Mouse (Mus musculus) left cerebral cortex, adult 2 months (tissue): ENCODE data around the gene Ntf5. TPM values are rescaled to one million over a fixed set of nuclear protein-coding genes. Genes with fewer than 3 reads are reported as not detected.

Experiments
- DNase-seq, 2 experiments: peaks; one replicate each; pipeline ENCODE4 v3.0.0; 2021 to 2022; ENCODE audit warnings: low spot score in 2 of 2, mixed read lengths in 1 of 2; ENCODE audit errors: extremely low spot score in 1 of 2
- H3K27ac ChIP-seq: fragments of 200-600 bp; 2 replicates; pipeline ENCODE4 v1.8.1; 2022
- H3K4me3 ChIP-seq: fragments of 200-600 bp; 2 replicates; pipeline ENCODE4 v1.8.1; 2022
- CTCF ChIP-seq: fragments of 200-600 bp; IDR thresholded peaks from 2 replicates; pipeline ENCODE4 v1.8.1; 2022; ENCODE audit warnings: antibody characterized with exemption, mild to moderate bottlenecking, moderate library complexity
- intact Hi-C: fragments of 180-260 bp; cut with DNase I; formaldehyde crosslinking; loops from one replicate; pipeline ENCODE4 v1.15.1; 2025
- long read RNA-seq, 2 experiments: library from polyadenylated mRNA; stranded (forward); transcript quantifications; one replicate each; pipeline ENCODE4 v2.0.0; 2021; ENCODE audit warnings: borderline mapping rate in 2 of 2
- total RNA-seq, 2 experiments: library from RNA; stranded (reverse); gene quantifications; 2 replicates each; pipeline ENCODE4 v1.2.3; 2021

The Ntf5 gene
- total RNA-seq = not detected
- long read RNA-seq, experiment 1 = 0 reads
- long read RNA-seq, experiment 2 = 0 reads

DNA sequence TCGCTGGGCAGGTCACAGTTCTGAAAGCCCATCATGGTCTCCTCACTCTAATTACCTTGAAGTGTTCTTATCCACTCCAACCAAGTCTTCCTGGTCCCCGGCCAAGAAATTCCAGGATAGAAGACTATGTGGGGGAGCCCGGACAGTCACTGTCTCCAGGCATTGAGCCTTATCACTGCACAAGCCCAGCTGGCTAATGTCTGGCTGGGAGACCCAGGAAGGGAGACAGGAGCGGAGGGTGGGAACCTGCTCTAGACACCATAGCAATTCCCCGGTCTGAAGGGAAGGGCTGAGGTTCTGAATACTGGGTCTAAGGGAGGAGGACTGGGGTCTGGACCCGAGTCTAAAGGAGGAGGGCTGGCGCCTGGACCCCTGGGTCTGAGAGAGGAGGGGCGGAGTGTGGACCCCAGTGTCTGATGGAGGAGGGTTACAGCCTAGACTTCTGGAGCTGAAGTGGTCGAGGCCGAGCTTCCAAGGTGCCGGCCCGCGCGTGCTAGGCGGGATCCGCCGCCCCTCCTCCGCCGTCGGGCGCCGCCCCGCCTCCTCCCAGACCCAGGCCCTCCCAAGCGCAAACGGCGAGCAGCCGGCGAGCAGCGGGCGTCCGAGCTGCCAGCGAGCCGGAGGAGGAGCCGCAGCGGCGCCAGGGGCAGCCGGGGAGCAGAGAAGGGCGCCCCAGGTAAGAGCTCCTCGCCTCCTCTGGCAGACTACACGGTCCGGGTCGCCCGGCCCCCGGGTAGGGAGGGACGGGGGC, at the start of gene Ntf5:
Gene Ntf5 (plus strand): TSS at position 583 of the 751 bp plus-strand sequence.
- DNase-seq = no peak
- Histone ChIP-seq H3K27ac (no peak within 1 kb of the TSS), H3K4me3 (peak within 1 kb of the TSS; percentile 34)
- TF ChIP-seq CTCF = no peak
- intact Hi-C loops = no loop called here

DNA sequence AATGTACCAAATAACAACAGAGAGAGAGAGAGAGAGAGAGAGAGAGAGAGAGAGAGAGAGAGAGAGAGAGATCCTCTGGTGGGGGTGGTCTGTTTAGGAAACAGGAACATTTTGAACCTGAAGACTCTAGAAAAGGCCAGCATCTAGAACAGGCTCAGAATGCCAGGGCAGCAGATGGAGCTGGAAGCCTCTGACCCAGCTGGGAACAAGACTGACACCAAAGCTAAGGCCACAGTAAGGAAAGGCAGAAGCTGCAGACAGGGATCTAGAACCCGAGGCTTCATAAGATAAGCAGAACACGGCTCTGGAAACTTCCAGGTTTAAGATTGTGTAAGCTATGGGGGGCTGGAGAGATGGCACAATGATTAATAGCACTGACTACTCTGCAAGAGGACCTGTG, 49.5 kb upstream of the Ntf5 start:
- intact Hi-C loops = loop anchor here (5.0 kb wide), 1 partner anchor 57 kb away; no protein-coding TSS in a partner anchor
- DNase-seq = no peak
- no peak overlapping the region for H3K27ac ChIP-seq
- no peak overlapping the region for H3K4me3 ChIP-seq
- no peak for TF ChIP-seq CTCF

DNA sequence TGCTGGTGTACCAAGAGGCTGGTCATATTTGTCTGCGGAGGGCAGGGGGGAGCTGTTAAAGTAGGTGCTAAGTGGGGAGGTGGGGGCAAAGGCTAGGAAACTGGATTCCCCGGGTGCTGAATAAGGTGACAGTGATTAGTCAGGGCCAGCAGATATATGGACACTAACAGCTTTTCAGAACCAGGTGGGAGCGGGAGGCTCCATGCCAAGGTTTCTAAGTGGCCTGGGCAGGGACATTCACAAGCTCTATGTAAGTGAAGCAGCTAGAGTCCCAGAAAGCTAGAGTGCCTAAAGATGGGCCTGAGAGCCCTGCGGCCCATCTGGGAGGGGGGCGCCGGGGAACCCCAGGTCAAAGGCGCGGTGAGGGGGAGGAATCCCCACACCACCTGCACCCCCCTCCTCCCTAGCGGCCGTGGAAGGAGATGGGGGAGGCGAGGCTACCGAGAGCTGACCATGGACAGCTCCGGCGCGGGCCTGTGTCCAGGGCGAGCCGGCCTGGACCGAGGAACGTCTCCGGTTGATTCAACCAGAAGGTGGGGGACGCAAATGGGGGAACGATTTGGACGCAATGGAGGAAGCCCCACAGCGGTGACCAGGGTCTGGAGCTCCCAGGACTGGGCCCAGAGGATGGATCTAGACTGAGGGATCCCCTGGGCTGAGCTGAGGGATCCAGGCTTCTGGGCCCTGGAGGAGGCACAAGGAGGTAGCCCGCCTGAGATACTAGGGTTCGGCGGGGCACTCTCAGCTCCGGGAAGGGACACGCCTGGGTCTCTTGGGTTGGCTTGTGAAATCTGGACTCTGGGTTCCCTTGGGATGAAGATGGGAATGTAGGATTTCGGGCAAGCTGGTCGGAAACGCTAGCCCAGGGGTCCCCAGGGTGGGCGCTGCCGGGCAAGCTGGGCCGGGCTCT, 47.5 kb upstream of the Ntf5 start:
- peak overlapping the region; percentile 84 for H3K4me3 ChIP-seq
- TF ChIP-seq CTCF = no peak; the same call in 1 of the 2 replicates
- intact Hi-C loops = no loop called here
- DNase-seq = peak in 1 of 2 experiments; percentile 41
- peak overlapping the region; percentile 97 for H3K27ac ChIP-seq

- no peak for DNase-seq
- TF ChIP-seq CTCF = no peak
- Histone ChIP-seq H3K27ac (peak within 1 kb of the TSS; percentile 97), H3K4me3 (peak within 1 kb of the TSS; percentile 84)
- intact Hi-C loops = no loop called here
Observed at GRCm38 (mm10) chr7:45366652-45367019, 46.9 kb upstream of the Ntf5 start, which contains the start of gene Ppfia3. Gene Ppfia3, minus strand, starts transcription at chr7:45367019.

GRCm38 (mm10) chr7:45367020-45367880, 46.2 kb upstream of the Ntf5 start:
- peak; percentile 98 to 99 for DNase-seq
- intact Hi-C loops = no loop called here
- peak overlapping the region; percentile 84 for H3K4me3 ChIP-seq
- peak; percentile 85 for TF ChIP-seq CTCF
- H3K27ac ChIP-seq = peak overlapping the region; percentile 97

GRCm38 (mm10) chr7:45368178-45368577, 45.3 kb upstream of the Ntf5 start:
- H3K27ac ChIP-seq = peak overlapping the region; percentile 97
- peak overlapping the region; percentile 84 for H3K4me3 ChIP-seq
- no peak for TF ChIP-seq CTCF
- DNase-seq = no peak
- intact Hi-C loops = no loop called here

GRCm38 (mm10) chr7:45369022-45369745, 44.3 kb upstream of the Ntf5 start:
- no peak for TF ChIP-seq CTCF
- intact Hi-C loops = no loop called here
- H3K27ac ChIP-seq = peak overlapping the region; percentile 97
- DNase-seq = no peak
- peak overlapping the region; percentile 84 for H3K4me3 ChIP-seq

- peak in 1 of 2 experiments; percentile 37 for DNase-seq
- intact Hi-C loops = no loop called here
- peak overlapping the region; percentile 84 for H3K4me3 ChIP-seq
- TF ChIP-seq CTCF = no peak
- H3K27ac ChIP-seq = peak overlapping the region; percentile 97
Observed at GRCm38 (mm10) chr7:45369836-45370474, 43.5 kb upstream of the Ntf5 start.

DNA sequence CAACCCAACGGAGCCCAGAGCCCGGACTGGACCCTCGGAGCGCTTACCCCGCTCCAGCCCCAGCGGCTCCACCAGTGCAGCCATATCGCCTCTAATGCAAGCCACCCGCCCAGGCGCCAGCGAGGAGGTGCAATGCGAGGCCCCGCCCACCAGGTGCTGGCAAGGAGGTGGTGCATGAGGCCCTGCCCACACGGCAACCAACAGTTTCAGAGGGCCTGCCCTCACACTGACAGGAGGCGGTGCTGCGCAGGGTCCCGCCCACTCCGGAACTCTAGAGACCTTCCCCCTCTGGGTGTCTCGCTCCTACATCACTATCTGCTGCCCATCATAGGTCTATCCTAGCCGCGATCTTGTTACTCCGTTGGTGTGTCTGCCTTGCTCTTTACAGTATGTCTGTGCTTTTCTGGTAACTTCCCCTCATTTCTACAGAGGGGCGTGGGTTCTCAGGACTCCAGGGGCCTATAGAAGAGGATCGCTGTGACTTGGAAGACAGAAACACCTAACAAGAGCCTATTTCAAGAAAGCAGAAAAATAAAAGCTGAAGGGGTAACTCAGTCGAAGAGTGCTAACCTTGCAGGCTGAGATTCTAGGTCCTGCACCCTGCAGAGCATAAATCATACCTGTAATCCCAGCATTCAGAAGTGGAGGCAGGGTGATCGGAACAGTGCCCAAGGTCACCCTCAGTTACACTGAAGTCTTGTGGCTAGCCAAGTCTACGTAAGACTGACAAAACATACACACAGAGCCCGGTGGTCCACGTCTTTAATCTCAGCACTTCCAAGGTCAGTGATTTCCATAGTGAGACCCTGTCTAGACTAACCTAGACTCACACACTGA, 42.8 kb upstream of the Ntf5 start, which contains the start of gene Lin7b:
Gene Lin7b (minus strand): TSS at position 109 of the 837 bp plus-strand sequence.
- intact Hi-C loops = no loop called here
- TF ChIP-seq CTCF = peak; percentile 23

More for the DNA sequence above, 42.8 kb upstream of the Ntf5 start, which contains the start of gene Lin7b:
- peak within 1 kb of the TSS; percentile 84 for H3K4me3 ChIP-seq
- peak within 1 kb of the TSS; percentile 97 for H3K27ac ChIP-seq
- peak; percentile 90 to 91 for DNase-seq
